Mouse (Mus musculus): ENCODE data around the gene Lgals4.
"Not testable (repeated sequence)": the region's sequence is repeated elsewhere in the genome, so short reads cannot be mapped to it uniquely, and the experiment has no call there.

The Lgals4 gene

GRCm38 (mm10) chr7:28850642-28851041, 17.0 kb downstream of the Lgals4 start:
- in situ Hi-C loops (cut with MboI, MseI), result loop anchor here in 1 of 2 experiments (10.0 kb wide), 1 partner anchor 746 kb away; no protein-coding TSS in a partner anchor

- in situ Hi-C loops (cut with MboI, MseI), result loop anchor here (5.0 to 10.0 kb wide), 2 partner anchors 753 to 755 kb away; no protein-coding TSS in a partner anchor
Measured at GRCm38 (mm10) chr7:28859953-28860352, 26.3 kb downstream of the Lgals4 start.

GRCm38 (mm10) chr7:28860898-28861297, 27.2 kb downstream of the Lgals4 start:
- in situ Hi-C loops (cut with MboI, MseI), result no loop called here

GRCm38 (mm10) chr7:28862817-28863499, 29.3 kb downstream of the Lgals4 start:
- in situ Hi-C loops (cut with MboI, MseI), result no loop called here

- in situ Hi-C loops (cut with MboI, MseI), result no loop called here
Measured at GRCm38 (mm10) chr7:28863540-28863939, 29.9 kb downstream of the Lgals4 start, which contains the start of gene Lgals7. Gene Lgals7 (plus strand): TSS chr7:28863853.

GRCm38 (mm10) chr7:28864288-28864750, 30.7 kb downstream of the Lgals4 start:
- in situ Hi-C loops (cut with MboI, MseI), result no loop called here

- in situ Hi-C loops (cut with MboI, MseI), result loop anchor here (5.0 kb wide), 2 partner anchors 33 to 68 kb away; partner anchors contain the start of gene Lgals4 (in 1 of the 2)
Measured at GRCm38 (mm10) chr7:28865481-28866300, 32.0 kb downstream of the Lgals4 start.

- in situ Hi-C loops (cut with MboI, MseI), result loop anchor here (5.0 kb wide), 2 partner anchors 35 to 70 kb away; partner anchors contain the start of gene Lgals4 (in 1 of the 2)
Measured at GRCm38 (mm10) chr7:28866769-28867507, 33.3 kb downstream of the Lgals4 start.

GRCm38 (mm10) chr7:28867508-28868340, 34.1 kb downstream of the Lgals4 start:
- in situ Hi-C loops (cut with MboI, MseI), result loop anchor here (5.0 kb wide), 2 partner anchors 35 to 70 kb away; partner anchors contain the start of gene Lgals4 (in 1 of the 2)

GRCm38 (mm10) chr7:28870901-28871664, 37.4 kb downstream of the Lgals4 start:
- in situ Hi-C loops (cut with MboI, MseI), result no loop called here

GRCm38 (mm10) chr7:28874565-28874964, 40.9 kb downstream of the Lgals4 start:
- in situ Hi-C loops (cut with MboI, MseI), result no loop called here

GRCm38 (mm10) chr7:28876099-28876498, 42.4 kb downstream of the Lgals4 start:
- in situ Hi-C loops (cut with MboI, MseI), result no loop called here

- in situ Hi-C loops (cut with MboI, MseI), result no loop called here
Measured at GRCm38 (mm10) chr7:28877155-28877554, 43.5 kb downstream of the Lgals4 start.

- in situ Hi-C loops (cut with MboI, MseI), result no loop called here
Measured at GRCm38 (mm10) chr7:28877856-28878255, 44.2 kb downstream of the Lgals4 start.

GRCm38 (mm10) chr7:28879606-28880005, 46.0 kb downstream of the Lgals4 start:
- in situ Hi-C loops (cut with MboI, MseI), result no loop called here

- in situ Hi-C loops (cut with MboI, MseI), result no loop called here
Measured at GRCm38 (mm10) chr7:28880554-28880953, 46.9 kb downstream of the Lgals4 start.

GRCm38 (mm10) chr7:28881199-28881598, 47.5 kb downstream of the Lgals4 start, which contains the start of gene Capn12:
Gene Capn12 (plus strand): TSS chr7:28881422.
- in situ Hi-C loops (cut with MboI, MseI), result no loop called here

- in situ Hi-C loops (cut with MboI, MseI), result no loop called here
Measured at GRCm38 (mm10) chr7:28883039-28883438, 49.4 kb downstream of the Lgals4 start.

- in situ Hi-C loops (cut with MboI, MseI), result not testable (repeated sequence)
Measured at GRCm38 (mm10) chr7:28883704-28884103, 50.0 kb downstream of the Lgals4 start.

- in situ Hi-C loops (cut with MboI, MseI), result no loop called here
Measured at GRCm38 (mm10) chr7:28886486-28886885, 52.8 kb downstream of the Lgals4 start.
